Mouse (Mus musculus) E14TG2a.4 (cell line): Measurements from ENCODE around the gene Slc35f3.
"Not testable (repeated sequence)": the region's sequence is repeated elsewhere in the genome, so short reads cannot be mapped to it uniquely, and the experiment has no call there.

Experiments
- H3K27me3 ChIP-seq: 2 replicates; pipeline ENCODE4 v1.6.1; 2014; ENCODE audit warnings: low read length, control low read depth; ENCODE audit not compliant: insufficient read depth
- H3K36me3 ChIP-seq: 2 replicates; pipeline ENCODE4 v1.6.1; 2014; ENCODE audit warnings: low read length, control low read depth; ENCODE audit not compliant: insufficient read depth
- H3K4me1 ChIP-seq: replicated peaks from 2 replicates; pipeline ENCODE4 v1.6.1; 2014; ENCODE audit warnings: low read depth, low read length, control low read depth
- H3K4me3 ChIP-seq: replicated peaks from 2 replicates; pipeline ENCODE4 v1.5.1; 2014; ENCODE audit warnings: mild to moderate bottlenecking, low read length
- H3K9me3 ChIP-seq: 2 replicates; pipeline ENCODE4 v1.6.1; 2014; ENCODE audit warnings: low read length, control low read depth
- CTCF ChIP-seq: conservative IDR thresholded peaks from 2 replicates; pipeline ENCODE4 v1.5.1; 2014; ENCODE audit warnings: low read length
- NANOG ChIP-seq: IDR thresholded peaks from 2 replicates; pipeline ENCODE4 v1.6.1; 2014; ENCODE audit warnings: borderline replicate concordance, low read length, mixed read lengths
- POU5F1 ChIP-seq: IDR thresholded peaks from 2 replicates; pipeline ENCODE4 v1.6.1; 2014; ENCODE audit warnings: low read length, borderline replicate concordance

The Slc35f3 gene

GRCm38 (mm10) chr8:126395386-126395785, 97.0 kb downstream of the Slc35f3 start:
- no peaks in the 10 kb centered on the region for H3K9me3 ChIP-seq
- no peak for TF ChIP-seq NANOG
- no peak for TF ChIP-seq POU5F1
- no peak for TF ChIP-seq CTCF
- H3K4me1 ChIP-seq = no peaks in the 10 kb centered on the region
- no peaks in the 10 kb centered on the region; the same call in 1 of the 2 replicates for H3K27me3 ChIP-seq
- H3K4me3 ChIP-seq = no peak overlapping the region
- H3K36me3 ChIP-seq = no peaks in the 10 kb centered on the region

- H3K27me3 ChIP-seq = no peaks in the 10 kb centered on the region; the same call in 1 of the 2 replicates
- TF ChIP-seq POU5F1 (no peak), NANOG (no peak), CTCF (no peak)
- no peaks in the 10 kb centered on the region for H3K4me1 ChIP-seq
- no peak overlapping the region for H3K4me3 ChIP-seq
- H3K9me3 ChIP-seq = no peaks in the 10 kb centered on the region
- H3K36me3 ChIP-seq = no peaks in the 10 kb centered on the region
Observed at GRCm38 (mm10) chr8:126395917-126396316, 97.6 kb downstream of the Slc35f3 start.

GRCm38 (mm10) chr8:126398349-126398748, 100.0 kb downstream of the Slc35f3 start:
- H3K9me3 ChIP-seq = no peaks in the 10 kb centered on the region
- TF ChIP-seq CTCF (peak; percentile 60), NANOG (no peak)
- no peak overlapping the region for H3K4me3 ChIP-seq

GRCm38 (mm10) chr8:126404550-126404949, 106.2 kb downstream of the Slc35f3 start:
- peaks cover 14% of the 10 kb centered on the region for H3K27me3 ChIP-seq
- H3K36me3 ChIP-seq, H3K4me1 ChIP-seq, H3K4me3 ChIP-seq, H3K9me3 ChIP-seq: not testable (repeated sequence)

More at GRCm38 (mm10) chr8:126398349-126398748, 100.0 kb downstream of the Slc35f3 start:
- H3K27me3 ChIP-seq = peaks cover 11% of the 10 kb centered on the region
- H3K36me3 ChIP-seq = no peaks in the 10 kb centered on the region
- peaks cover 3% of the 10 kb centered on the region for H3K4me1 ChIP-seq

GRCm38 (mm10) chr8:126405030-126405429, 106.7 kb downstream of the Slc35f3 start:
- Histone ChIP-seq H3K27me3 (peaks cover 14% of the 10 kb centered on the region), H3K9me3 (no peaks in the 10 kb centered on the region), H3K36me3 (no peaks in the 10 kb centered on the region), H3K4me3 (no peak overlapping the region), H3K4me1 (peaks cover 3% of the 10 kb centered on the region)
- TF ChIP-seq NANOG (no peak), CTCF (no peak), POU5F1 (no peak)

GRCm38 (mm10) chr8:126420834-126421233, 122.5 kb downstream of the Slc35f3 start:
- Histone ChIP-seq H3K27me3 (no peaks in the 10 kb centered on the region), H3K4me1 (peaks cover 20% of the 10 kb centered on the region), H3K4me3 (no peak overlapping the region), H3K9me3 (no peaks in the 10 kb centered on the region), H3K36me3 (peaks cover 26% of the 10 kb centered on the region)
- TF ChIP-seq NANOG = no peak
- TF ChIP-seq CTCF = no peak
- TF ChIP-seq POU5F1 = no peak

- TF ChIP-seq POU5F1 (no peak), CTCF (no peak), NANOG (no peak)
- peak within 1 kb of the TSS; percentile 96 for H3K4me3 ChIP-seq
- no peaks in the 10 kb centered on the region for H3K27me3 ChIP-seq
- no peaks in the 10 kb centered on the region for H3K9me3 ChIP-seq
- peaks cover 41% of the 10 kb centered on the region for H3K36me3 ChIP-seq
- H3K4me1 ChIP-seq = peaks cover 20% of the 10 kb centered on the region
Observed at GRCm38 (mm10) chr8:126422174-126422919, 124.0 kb downstream of the Slc35f3 start, which contains the start of gene Coa6. Coa6 (plus strand) TSS chr8:126422515.

GRCm38 (mm10) chr8:126422920-126423300, 124.6 kb downstream of the Slc35f3 start:
- no peaks in the 10 kb centered on the region for H3K9me3 ChIP-seq
- peaks cover 47% of the 10 kb centered on the region for H3K36me3 ChIP-seq
- peaks cover 20% of the 10 kb centered on the region for H3K4me1 ChIP-seq
- no peaks in the 10 kb centered on the region for H3K27me3 ChIP-seq
- TF ChIP-seq NANOG = no peak
- no peak for TF ChIP-seq POU5F1
- TF ChIP-seq CTCF = no peak
- peak overlapping the region; percentile 96 for H3K4me3 ChIP-seq

GRCm38 (mm10) chr8:126424163-126424562, 125.8 kb downstream of the Slc35f3 start:
- peaks cover 59% of the 10 kb centered on the region for H3K36me3 ChIP-seq
- no peak overlapping the region for H3K4me3 ChIP-seq
- TF ChIP-seq POU5F1 = no peak
- TF ChIP-seq NANOG = no peak
- TF ChIP-seq CTCF = no peak
- no peaks in the 10 kb centered on the region for H3K9me3 ChIP-seq
- peaks cover 20% of the 10 kb centered on the region for H3K4me1 ChIP-seq
- no peaks in the 10 kb centered on the region for H3K27me3 ChIP-seq
